Mouse (Mus musculus) liver, embryonic 14.5 days (tissue): ENCODE measurements around the gene Sema5a. TPM values are rescaled to one million over a fixed set of nuclear protein-coding genes. Genes with fewer than 3 reads are reported as not detected.

Experiments
- ATAC-seq: fragments of 200-750 bp; cut with Nextera tagmentation; 2 replicates; pipeline ENCODE4 v1.8.0; 2017; ENCODE audit warnings: moderate number of reproducible peaks, mild to moderate bottlenecking, moderate library complexity; ENCODE audit not compliant: insufficient read depth
- DNase-seq, 3 experiments: peaks; one replicate each; pipeline ENCODE4 v3.0.0-alpha.2; 2012 to 2013; ENCODE audit warnings: low read depth in 3 of 3, low spot score in 3 of 3
- H3K27ac ChIP-seq: fragments of 300-500 bp; sonication (generic); 2 replicates; pipeline ENCODE4 v1.5.1; 2014; ENCODE audit warnings: moderate library complexity, mild to moderate bottlenecking, control low read depth, inconsistent platforms
- H3K27me3 ChIP-seq: fragments of 300-500 bp; sonication (generic); 2 replicates; pipeline ENCODE4 v1.6.1; 2014; ENCODE audit warnings: mild to moderate bottlenecking, low read length, moderate library complexity; ENCODE audit not compliant: control insufficient read depth, insufficient read depth
- H3K36me3 ChIP-seq: fragments of 300-500 bp; sonication (generic); replicated peaks from 2 replicates; pipeline ENCODE4 v1.6.1; 2014; ENCODE audit warnings: low read depth; ENCODE audit not compliant: control insufficient read depth, insufficient read depth
- H3K4me1 ChIP-seq, 2 experiments: fragments of 200-500 bp in 1 of 2; fragments of 300-500 bp in 1 of 2; sonication (generic) in 1 of 2; replicated peaks; 2 replicates each; pipeline ENCODE4 v1.6.1; 2012 to 2014; ENCODE audit warnings: antibody characterized with exemption in 1 of 2, inconsistent platforms in 1 of 2, low read length in 1 of 2; ENCODE audit not compliant: control insufficient read depth in 2 of 2, insufficient read depth in 2 of 2
- H3K4me2 ChIP-seq: fragments of 300-500 bp; sonication (generic); 2 replicates; pipeline ENCODE4 v1.6.1; 2014; ENCODE audit warnings: low read depth, mild to moderate bottlenecking, control low read depth, moderate library complexity
- H3K4me3 ChIP-seq, 2 experiments: fragments of 200-500 bp in 1 of 2; fragments of 300-500 bp in 1 of 2; sonication (generic) in 1 of 2; 2 replicates each; pipeline ENCODE4 v1.5.1; 2012 to 2014; ENCODE audit warnings: low read depth in 2 of 2, low read length in 2 of 2, mild to moderate bottlenecking in 2 of 2, control low read depth in 1 of 2, inconsistent platforms in 1 of 2, moderate library complexity in 1 of 2; ENCODE audit not compliant: insufficient read depth in 1 of 2
- H3K9ac ChIP-seq: fragments of 300-500 bp; sonication (generic); replicated peaks from 2 replicates; pipeline ENCODE4 v1.6.1; 2014; ENCODE audit warnings: mild to moderate bottlenecking, control low read depth, moderate library complexity
- H3K9me3 ChIP-seq: fragments of 300-500 bp; sonication (generic); 2 replicates; pipeline ENCODE4 v1.6.1; 2016; ENCODE audit warnings: low read length, mixed read lengths; ENCODE audit not compliant: control insufficient read depth
- CTCF ChIP-seq: IDR thresholded peaks from 2 replicates; pipeline ENCODE4 v1.5.1; 2016; ENCODE audit warnings: antibody characterized with exemption, low read depth, control low read depth
- EP300 ChIP-seq: IDR thresholded peaks from 2 replicates; pipeline ENCODE4 v1.6.1; 2016; ENCODE audit warnings: antibody characterized with exemption, low read depth
- WGBS: fragments of 180-500 bp; shearing (Covaris S2); extraction: QIAGEN DNeasy Blood & Tissue Kit; methylation state at CpG from one replicate; pipeline ENCODE4 v1.1.7; 2014; ENCODE audit not compliant: insufficient replicate concordance; 5-methylcytosine and 5-hydroxymethylcytosine counted together
- polyA plus RNA-seq, 2 experiments: library from polyadenylated mRNA; depleted of rRNA in 1 of 2; stranded (reverse) in 1 of 2; unstranded in 1 of 2; fragments of >200 nt; fragmentation: Nextera tagmentation in 1 of 2; extraction: Ambion mirVana in 1 of 2; gene quantifications; 2 replicates each; pipeline versions ENCODE4 v1.2.1 to v1.2.3; 2012 to 2014

The Sema5a gene
- polyA plus RNA-seq, 2 experiments: 0.29 to 0.35 TPM

DNA sequence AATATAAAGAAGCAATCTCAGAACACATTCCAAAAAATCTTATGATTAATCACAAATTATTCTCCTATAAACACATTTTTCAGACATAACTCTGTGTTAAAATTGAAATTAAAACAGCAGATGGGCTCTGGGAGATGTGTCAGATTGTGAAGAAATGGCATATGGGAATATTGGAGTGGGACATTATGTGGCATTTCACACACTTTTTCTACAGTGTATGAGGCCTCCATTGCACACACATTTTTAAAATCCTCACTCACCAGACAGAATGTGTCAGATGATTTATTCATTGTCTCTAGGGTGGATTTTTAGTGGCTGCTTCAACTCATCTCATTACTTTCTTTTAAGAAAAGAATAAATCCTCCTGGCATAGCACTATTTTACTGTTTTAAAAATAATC, 446.4 kb downstream of the Sema5a start:
- TF ChIP-seq CTCF (no peak), EP300 (no peak)

GRCm38 (mm10) chr15:32693006-32693405, 448.4 kb downstream of the Sema5a start:
- no peaks in the 10 kb centered on the region for H3K4me1 ChIP-seq
- no peak overlapping the region for H3K4me2 ChIP-seq
- ATAC-seq (no peak), DNase-seq (no peak)
- H3K27me3 ChIP-seq: no peaks in the 10 kb centered on the region
- TF ChIP-seq EP300 (no peak), CTCF (no peak)
- WGBS: 63% methylated on average over 2 of the region's 2 CpGs
- no peak overlapping the region for H3K27ac ChIP-seq
- no peaks in the 10 kb centered on the region for H3K9me3 ChIP-seq
- H3K36me3 ChIP-seq: no peaks in the 10 kb centered on the region
- H3K4me3 ChIP-seq: no peak overlapping the region
- no peak overlapping the region for H3K9ac ChIP-seq

More for the DNA sequence above, 446.4 kb downstream of the Sema5a start:
- DNase-seq (no peak), ATAC-seq (no peak)
- H3K27ac ChIP-seq: no peak overlapping the region
- H3K9ac ChIP-seq: no peak overlapping the region
- H3K27me3 ChIP-seq: no peaks in the 10 kb centered on the region
- no peaks in the 10 kb centered on the region for H3K4me1 ChIP-seq
- H3K4me2 ChIP-seq: no peak overlapping the region
- H3K4me3 ChIP-seq: no peak overlapping the region
- no peaks in the 10 kb centered on the region for H3K36me3 ChIP-seq
- H3K9me3 ChIP-seq: no peaks in the 10 kb centered on the region

- Histone ChIP-seq H3K4me3 (no peak overlapping the region), H3K4me2 (no peak overlapping the region), H3K27me3 (no peaks in the 10 kb centered on the region), H3K4me1 (no peaks in the 10 kb centered on the region), H3K9ac (no peak overlapping the region), H3K36me3 (no peaks in the 10 kb centered on the region), H3K9me3 (no peaks in the 10 kb centered on the region), H3K27ac (no peak overlapping the region)
- no peak for ATAC-seq
- TF ChIP-seq EP300 (no peak), CTCF (no peak)
- DNase-seq: no peak
- 64% methylated on average over 4 of the region's 4 CpGs for WGBS
These were observed 472.8 kb downstream of the Sema5a start for GRCm38 (mm10) chr15:32717298-32717985.

DNA sequence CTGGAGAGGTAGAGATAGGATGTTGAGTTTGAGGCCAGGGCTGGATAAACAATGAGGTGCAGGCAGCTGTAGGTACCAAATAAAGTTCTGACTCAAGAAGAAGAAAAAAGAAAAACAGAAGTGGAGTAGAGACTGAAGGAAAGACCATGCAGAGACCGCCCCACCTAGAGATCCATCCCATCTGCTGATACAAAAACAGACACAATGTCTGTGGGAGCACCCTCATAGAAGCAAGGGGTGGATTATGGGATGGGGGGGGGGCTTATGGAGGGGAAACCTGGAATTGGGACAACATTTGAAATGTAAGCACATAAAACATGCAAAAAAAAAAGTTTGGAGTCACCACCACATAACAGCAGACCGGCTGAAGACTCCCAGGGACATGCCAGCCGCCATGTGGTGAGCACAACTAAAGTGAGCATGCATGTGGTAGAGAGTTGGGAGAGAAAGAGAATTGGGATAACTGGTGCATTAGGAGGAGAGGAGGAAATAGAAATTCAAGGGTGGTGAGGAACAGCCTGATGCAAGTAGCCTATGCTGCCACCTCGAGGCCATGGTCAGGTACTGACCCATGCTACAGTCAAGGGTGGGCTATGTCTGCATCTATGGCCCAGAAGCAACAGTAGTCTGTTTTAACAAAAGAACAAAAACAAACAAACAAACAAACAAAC, 473.8 kb downstream of the Sema5a start:
- Histone ChIP-seq H3K4me3 (no peak overlapping the region), H3K9ac (no peak overlapping the region), H3K27me3 (no peaks in the 10 kb centered on the region), H3K36me3 (no peaks in the 10 kb centered on the region), H3K9me3 (no peaks in the 10 kb centered on the region), H3K4me1 (no peaks in the 10 kb centered on the region), H3K4me2 (no peak overlapping the region), H3K27ac (no peak overlapping the region)
- WGBS: 31% methylated on average over 4 of the region's 4 CpGs
- DNase-seq: peak in 1 of 3 experiments; percentile 1
- no peak for ATAC-seq
- TF ChIP-seq EP300 (no peak), CTCF (peak; percentile 74)

- H3K4me3 ChIP-seq: no peak overlapping the region
- no peaks in the 10 kb centered on the region for H3K36me3 ChIP-seq
- no peak overlapping the region for H3K27ac ChIP-seq
- WGBS: 56% methylated on average over 1 of the region's 1 CpGs
- no peak overlapping the region for H3K4me2 ChIP-seq
- H3K27me3 ChIP-seq: no peaks in the 10 kb centered on the region
- no peak overlapping the region for H3K9ac ChIP-seq
- no peaks in the 10 kb centered on the region for H3K9me3 ChIP-seq
- no peaks in the 10 kb centered on the region for H3K4me1 ChIP-seq
- TF ChIP-seq CTCF (no peak), EP300 (no peak)
- no peak for DNase-seq
- no peak for ATAC-seq
These were observed 474.3 kb downstream of the Sema5a start for GRCm38 (mm10) chr15:32718964-32719311.
